Mouse (Mus musculus): ENCODE results near the gene Tsen34. TPM values are rescaled to one million over a fixed set of nuclear protein-coding genes. Genes with fewer than 3 reads are reported as not detected.

Tsen34 gene
- polyA plus RNA-seq, 1 experiment from 2014 or later = 269 TPM

GRCm38 (mm10) chr7:3665215-3666114, 27.2 kb upstream of the Tsen34 start, which contains the start of gene Leng1:
Leng1 (minus strand) TSS chr7:3665840.
- peaks cover 33% of the 10 kb centered on the region for H3K36me3 ChIP-seq
- peak; percentile 93 for DNase-seq (ENCODE audit: low spot score)
- H3K4me1 ChIP-seq (replicated peaks) = peaks cover 30% of the 10 kb centered on the region
- WGBS = 5% methylated on average over 45 of the region's 45 CpGs
- no peaks in the 10 kb centered on the region for H3K9me3 ChIP-seq
- H3K27me3 ChIP-seq (ENCODE audit: insufficient read depth, poor library complexity, severe bottlenecking) = no peaks in the 10 kb centered on the region
- H3K27ac ChIP-seq = peak within 1 kb of the TSS; percentile 91
- peak within 1 kb of the TSS; percentile 79 for H3K4me3 ChIP-seq

GRCm38 (mm10) chr7:3666921-3667391, 25.7 kb upstream of the Tsen34 start:
- Histone ChIP-seq H3K36me3 (peaks cover 18% of the 10 kb centered on the region), H3K4me3 (peak overlapping the region; percentile 21), H3K9me3 (no peaks in the 10 kb centered on the region), H3K27me3 (ENCODE audit: insufficient read depth, poor library complexity, severe bottlenecking) (no peaks in the 10 kb centered on the region), H3K27ac (no peak overlapping the region), H3K4me1 (replicated peaks) (peaks cover 30% of the 10 kb centered on the region)
- DNase-seq (ENCODE audit: low spot score) = no peak
- WGBS = 18% methylated on average over 14 of the region's 14 CpGs

GRCm38 (mm10) chr7:3674507-3675227, 18.0 kb upstream of the Tsen34 start:
- no peaks in the 10 kb centered on the region for H3K27me3 ChIP-seq (ENCODE audit: insufficient read depth, poor library complexity, severe bottlenecking)
- H3K27ac ChIP-seq = no peak overlapping the region
- DNase-seq (ENCODE audit: low spot score) = peak; percentile 78
- no peak overlapping the region for H3K4me3 ChIP-seq
- H3K4me1 ChIP-seq (replicated peaks) = no peaks in the 10 kb centered on the region
- no peaks in the 10 kb centered on the region for H3K9me3 ChIP-seq
- peaks cover 12% of the 10 kb centered on the region; the same call in 1 of the 2 replicates for H3K36me3 ChIP-seq
- 70% methylated on average over 10 of the region's 10 CpGs for WGBS

GRCm38 (mm10) chr7:3675228-3675548, 17.5 kb upstream of the Tsen34 start:
- no peaks in the 10 kb centered on the region for H3K4me1 ChIP-seq (replicated peaks)
- no peak overlapping the region for H3K27ac ChIP-seq
- H3K27me3 ChIP-seq (ENCODE audit: insufficient read depth, poor library complexity, severe bottlenecking) = no peaks in the 10 kb centered on the region
- DNase-seq (ENCODE audit: low spot score) = no peak
- 76% methylated on average over 3 of the region's 3 CpGs for WGBS
- no peaks in the 10 kb centered on the region for H3K9me3 ChIP-seq
- no peak overlapping the region for H3K4me3 ChIP-seq
- H3K36me3 ChIP-seq = peaks cover 13% of the 10 kb centered on the region; the same call in 1 of the 2 replicates

GRCm38 (mm10) chr7:3676371-3676770, 16.3 kb upstream of the Tsen34 start:
- no peaks in the 10 kb centered on the region for H3K9me3 ChIP-seq
- WGBS = 91% methylated on average over 12 of the region's 12 CpGs
- no peak overlapping the region for H3K4me3 ChIP-seq
- H3K27me3 ChIP-seq (ENCODE audit: insufficient read depth, poor library complexity, severe bottlenecking) = no peaks in the 10 kb centered on the region
- no peak overlapping the region for H3K27ac ChIP-seq
- H3K4me1 ChIP-seq (replicated peaks) = no peaks in the 10 kb centered on the region
- DNase-seq (ENCODE audit: low spot score) = no peak
- peaks cover 16% of the 10 kb centered on the region; the same call in 1 of the 2 replicates for H3K36me3 ChIP-seq

- WGBS = 57% methylated on average over 9 of the region's 9 CpGs
- H3K4me1 ChIP-seq (replicated peaks) = no peaks in the 10 kb centered on the region
- no peaks in the 10 kb centered on the region for H3K27me3 ChIP-seq (ENCODE audit: insufficient read depth, poor library complexity, severe bottlenecking)
- H3K36me3 ChIP-seq = peaks cover 16% of the 10 kb centered on the region; the same call in 1 of the 2 replicates
- DNase-seq (ENCODE audit: low spot score) = no peak
- H3K27ac ChIP-seq = no peak within 1 kb of the TSS
- no peak within 1 kb of the TSS for H3K4me3 ChIP-seq
- no peaks in the 10 kb centered on the region for H3K9me3 ChIP-seq
Measured at GRCm38 (mm10) chr7:3677342-3677741, 15.3 kb upstream of the Tsen34 start, which contains the start of gene Tmc4. Tmc4 (minus strand) TSS chr7:3677553.

GRCm38 (mm10) chr7:3683908-3684550, 8.6 kb upstream of the Tsen34 start:
- H3K36me3 ChIP-seq = peaks cover 57% of the 10 kb centered on the region
- H3K27ac ChIP-seq = peak overlapping the region; percentile 74
- 68% methylated on average over 10 of the region's 10 CpGs for WGBS
- DNase-seq (ENCODE audit: low spot score) = no peak
- H3K4me1 ChIP-seq (replicated peaks) = peaks cover 24% of the 10 kb centered on the region
- no peak overlapping the region for H3K4me3 ChIP-seq
- H3K27me3 ChIP-seq (ENCODE audit: insufficient read depth, poor library complexity, severe bottlenecking) = no peaks in the 10 kb centered on the region
- no peaks in the 10 kb centered on the region for H3K9me3 ChIP-seq

- peaks cover 53% of the 10 kb centered on the region for H3K36me3 ChIP-seq
- no peaks in the 10 kb centered on the region for H3K27me3 ChIP-seq (ENCODE audit: insufficient read depth, poor library complexity, severe bottlenecking)
- no peaks in the 10 kb centered on the region for H3K9me3 ChIP-seq
- H3K4me3 ChIP-seq = no peak overlapping the region
- peak overlapping the region; percentile 37; the same call in 1 of the 2 replicates for H3K27ac ChIP-seq
- peaks cover 24% of the 10 kb centered on the region for H3K4me1 ChIP-seq (replicated peaks)
- DNase-seq (ENCODE audit: low spot score) = no peak
- WGBS = 79% methylated on average over 8 of the region's 8 CpGs
Measured at GRCm38 (mm10) chr7:3684698-3685097, 8.0 kb upstream of the Tsen34 start.

- no peaks in the 10 kb centered on the region for H3K9me3 ChIP-seq
- H3K4me1 ChIP-seq (replicated peaks) = peaks cover 24% of the 10 kb centered on the region
- H3K4me3 ChIP-seq = no peak overlapping the region
- WGBS = 80% methylated on average over 31 of the region's 31 CpGs
- H3K27me3 ChIP-seq (ENCODE audit: insufficient read depth, poor library complexity, severe bottlenecking) = no peaks in the 10 kb centered on the region
- H3K36me3 ChIP-seq = peaks cover 50% of the 10 kb centered on the region
- peak overlapping the region; percentile 40; the same call in 1 of the 2 replicates for H3K27ac ChIP-seq
- no peak for DNase-seq (ENCODE audit: low spot score)
Measured at GRCm38 (mm10) chr7:3685400-3686187, 7.1 kb upstream of the Tsen34 start.

- WGBS = 50% methylated on average over 3 of the region's 3 CpGs
- Histone ChIP-seq H3K4me1 (replicated peaks) (peaks cover 28% of the 10 kb centered on the region), H3K9me3 (no peaks in the 10 kb centered on the region), H3K4me3 (peak overlapping the region; percentile 72), H3K27ac (peak overlapping the region; percentile 92), H3K36me3 (peaks cover 31% of the 10 kb centered on the region), H3K27me3 (ENCODE audit: insufficient read depth, poor library complexity, severe bottlenecking) (no peaks in the 10 kb centered on the region)
- no peak for DNase-seq (ENCODE audit: low spot score)
Measured at GRCm38 (mm10) chr7:3691919-3692318, 744 bp upstream of the Tsen34 start.

GRCm38 (mm10) chr7:3692987-3693808, 535 bp downstream of the Tsen34 start, which contains the start of gene Mboat7:
Mboat7 (minus strand) TSS chr7:3693523.
- peak within 1 kb of the TSS; percentile 92 for H3K27ac ChIP-seq
- H3K4me3 ChIP-seq = peak within 1 kb of the TSS; percentile 72
- H3K27me3 ChIP-seq (ENCODE audit: insufficient read depth, poor library complexity, severe bottlenecking) = no peaks in the 10 kb centered on the region
- peaks cover 32% of the 10 kb centered on the region for H3K36me3 ChIP-seq
- peaks cover 28% of the 10 kb centered on the region for H3K4me1 ChIP-seq (replicated peaks)
- no peaks in the 10 kb centered on the region for H3K9me3 ChIP-seq
- peak; percentile 96 for DNase-seq (ENCODE audit: low spot score)
- under 1% methylated on average over 55 of the region's 55 CpGs for WGBS

Measured in hindbrain, embryonic 10.5 days (tissue).